Mouse (Mus musculus) liver, adult 2 months (tissue): Measurements from ENCODE around the gene Rnf224. TPM values are rescaled to one million over a fixed set of nuclear protein-coding genes. Genes with fewer than 3 reads are reported as not detected.
A peak's percentile ranks its signal among the peaks of the same experiment; 100 is the strongest.

ENCODE experiments used
- DNase-seq: peaks from one replicate; pipeline ENCODE4 v3.0.0-alpha.2; 2011; ENCODE audit warnings: low read depth, low spot score; ENCODE audit errors: extremely low read depth
- H3K27ac ChIP-seq: fragments of 200-500 bp; replicated peaks from 2 replicates; pipeline ENCODE4 v1.5.1; 2012; ENCODE audit warnings: low read depth, mild to moderate bottlenecking, control low read depth, inconsistent platforms, low read length; ENCODE audit not compliant: insufficient read depth
- H3K27me3 ChIP-seq: fragments of 200-500 bp; 2 replicates; pipeline ENCODE4 v1.6.1; 2012; ENCODE audit warnings: mild to moderate bottlenecking, moderate library complexity, low read length, inconsistent platforms; ENCODE audit not compliant: control insufficient read depth, insufficient read depth
- H3K36me3 ChIP-seq: fragments of 200-500 bp; 2 replicates; pipeline ENCODE4 v1.6.1; 2012; ENCODE audit warnings: low read length, inconsistent platforms; ENCODE audit not compliant: control insufficient read depth, insufficient read depth
- H3K4me1 ChIP-seq: fragments of 200-500 bp; 2 replicates; pipeline ENCODE4 v1.6.1; 2011; ENCODE audit warnings: low read length; ENCODE audit not compliant: control insufficient read depth, insufficient read depth
- H3K4me3 ChIP-seq: fragments of 200-500 bp; 2 replicates; pipeline ENCODE4 v1.5.1; 2011; ENCODE audit warnings: low read depth, mild to moderate bottlenecking, control low read depth, low read length, moderate library complexity; ENCODE audit not compliant: insufficient read depth
- H3K79me2 ChIP-seq: fragments of 200-500 bp; 2 replicates; pipeline ENCODE4 v1.6.1; 2012; ENCODE audit warnings: inconsistent platforms, mild to moderate bottlenecking, low read length, moderate library complexity; ENCODE audit not compliant: control insufficient read depth, insufficient read depth
- H3K9ac ChIP-seq: fragments of 200-500 bp; 2 replicates; pipeline ENCODE4 v1.6.1; 2012; ENCODE audit warnings: low read depth, mild to moderate bottlenecking, control low read depth, inconsistent platforms, low read length
- CTCF ChIP-seq: fragments of 200-500 bp; IDR thresholded peaks from 2 replicates; pipeline ENCODE4 v1.5.1; 2011; ENCODE audit warnings: low read depth, low read length, control low read depth
- POLR2A ChIP-seq: fragments of 200-500 bp; IDR thresholded peaks from 2 replicates; pipeline ENCODE4 v1.6.1; 2011; ENCODE audit warnings: low read length, control low read depth; ENCODE audit not compliant: insufficient read depth; ENCODE audit errors: extremely low read depth
- WGBS: fragments of 180-500 bp; shearing (Covaris S2); methylation state at CpG from one replicate; pipeline ENCODE4 v1.1.7; 2018; 5-methylcytosine and 5-hydroxymethylcytosine counted together
- polyA plus RNA-seq: library from polyadenylated mRNA; depleted of rRNA; stranded (reverse); fragments of >200 nt; gene quantifications from 2 replicates; pipeline ENCODE4 v1.2.3, GENCODE M21; 2012
- total RNA-seq: library from RNA; depleted of rRNA; stranded (reverse); fragments of >200 nt; gene quantifications from 2 replicates; pipeline ENCODE4 v1.2.3, GENCODE M21; 2014

Rnf224 gene
- total and polyA plus RNA-seq, 2 experiments = not detected

DNA sequence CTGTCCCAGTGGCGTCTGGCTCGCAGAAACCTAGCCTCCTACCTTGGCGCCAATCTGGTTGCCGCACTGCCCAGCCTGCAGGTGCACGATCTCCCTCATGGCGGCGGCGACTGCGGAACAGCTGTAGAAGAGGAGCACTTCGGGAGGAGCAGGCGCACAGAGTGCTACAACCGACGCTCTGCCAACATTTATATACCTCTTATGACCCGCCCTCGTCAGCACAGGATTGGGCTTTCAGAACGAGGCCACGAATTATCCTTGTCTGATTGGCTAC, 12.2 kb downstream of the Rnf224 start, which contains the start of gene Tubb4b:
Gene Tubb4b, minus strand, starts transcription at position 211 of the 274 bp plus-strand sequence.
- Histone ChIP-seq H3K79me2 (no peaks in the 10 kb centered on the region; the same call in 1 of the 2 replicates), H3K36me3 (no peaks in the 10 kb centered on the region; the same call in 1 of the 2 replicates), H3K4me3 (peak within 1 kb of the TSS; percentile 78), H3K27me3 (no peaks in the 10 kb centered on the region), H3K4me1 (no peaks in the 10 kb centered on the region), H3K9ac (peak within 1 kb of the TSS; percentile 89), H3K27ac (peak within 1 kb of the TSS; percentile 88)
- peak; percentile 34; the same call in 1 of the 2 replicates for TF ChIP-seq CTCF
- peak; percentile 99 for TF ChIP-seq POLR2A
- DNase-seq = no peak
- under 1% methylated on average over 17 of the region's 17 CpGs for WGBS

DNA sequence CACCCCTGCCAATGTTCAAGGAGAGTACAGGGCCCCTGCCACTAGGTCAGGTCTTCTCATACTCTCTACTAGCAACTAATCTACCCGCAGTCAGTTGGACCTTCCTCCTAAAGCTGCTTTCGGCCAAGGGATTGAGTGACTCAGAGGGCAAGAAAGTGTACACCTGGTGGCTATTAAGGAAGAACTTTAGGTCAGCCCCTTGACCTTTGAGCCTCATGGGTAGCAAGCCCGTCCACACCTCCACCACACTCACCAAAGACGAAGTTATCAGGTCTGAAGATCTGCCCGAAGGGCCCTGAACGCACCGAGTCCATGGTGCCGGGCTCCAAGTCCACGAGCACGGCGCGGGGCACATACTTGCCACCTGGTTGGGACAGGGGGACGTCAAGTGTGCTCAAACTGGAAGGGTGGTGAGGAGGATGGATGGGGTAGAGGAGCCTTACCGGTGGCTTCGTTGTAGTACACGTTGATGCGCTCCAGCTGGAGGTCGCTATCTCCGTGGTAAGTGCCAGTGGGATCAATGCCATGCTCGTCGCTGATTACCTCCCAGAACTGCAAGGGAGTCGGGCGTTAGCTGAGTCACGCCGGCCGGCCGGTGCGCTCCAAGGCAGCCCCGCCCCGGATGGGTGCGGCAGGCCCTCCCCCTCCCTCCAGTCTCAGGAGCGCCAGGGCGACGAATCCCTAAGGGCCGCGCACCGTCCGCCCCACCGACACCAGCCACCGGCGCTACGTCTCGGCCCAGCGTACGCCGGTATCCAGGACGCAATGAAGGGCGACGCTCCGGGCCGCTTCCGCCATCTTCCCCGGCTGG, 12.7 kb downstream of the Rnf224 start:
- Histone ChIP-seq H3K9ac (peak overlapping the region; percentile 89), H3K4me1 (no peaks in the 10 kb centered on the region), H3K27ac (peak overlapping the region; percentile 83), H3K4me3 (peak overlapping the region; percentile 78), H3K27me3 (no peaks in the 10 kb centered on the region), H3K79me2 (no peaks in the 10 kb centered on the region; the same call in 1 of the 2 replicates), H3K36me3 (no peaks in the 10 kb centered on the region; the same call in 1 of the 2 replicates)
- WGBS = under 1% methylated on average over 51 of the region's 53 CpGs
- DNase-seq = peak; percentile 67
- TF ChIP-seq POLR2A = no peak
- no peak for TF ChIP-seq CTCF

GRCm38 (mm10) chr2:25221331-25221772, 15.2 kb downstream of the Rnf224 start:
- TF ChIP-seq POLR2A = no peak
- H3K79me2 ChIP-seq = no peaks in the 10 kb centered on the region; the same call in 1 of the 2 replicates
- H3K4me1 ChIP-seq = no peaks in the 10 kb centered on the region
- H3K36me3 ChIP-seq = no peaks in the 10 kb centered on the region; the same call in 1 of the 2 replicates
- H3K4me3 ChIP-seq = no peak overlapping the region
- H3K9ac ChIP-seq = no peak overlapping the region
- no peak for DNase-seq
- no peak overlapping the region for H3K27ac ChIP-seq
- no peaks in the 10 kb centered on the region for H3K27me3 ChIP-seq
- WGBS = 78% methylated on average over 5 of the region's 5 CpGs

DNA sequence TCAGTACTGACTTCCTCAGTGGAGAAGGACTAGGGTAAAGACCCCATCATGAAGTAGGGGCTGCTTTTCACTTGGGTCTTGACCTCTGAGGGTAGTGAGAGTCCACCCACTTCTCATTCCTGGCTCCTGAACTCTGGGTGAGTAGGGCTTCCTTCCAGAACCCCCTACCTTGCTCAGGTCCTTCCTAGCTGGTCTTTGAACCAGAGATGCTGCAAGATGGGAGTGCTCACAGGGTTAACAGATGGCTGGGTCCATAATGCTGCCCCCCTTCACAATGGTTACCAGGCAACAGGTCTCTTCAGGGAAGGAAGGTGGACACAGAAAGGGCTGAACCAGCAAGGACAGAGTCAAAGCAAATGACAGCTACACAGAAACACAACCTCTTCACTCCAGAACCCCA, 18.1 kb downstream of the Rnf224 start, which contains the start of gene Fam166a:
Gene Fam166a, plus strand, starts transcription at position 301 of the 400 bp plus-strand sequence.
- H3K9ac ChIP-seq = no peak within 1 kb of the TSS
- TF ChIP-seq CTCF (no peak), POLR2A (no peak)
- no peak within 1 kb of the TSS for H3K27ac ChIP-seq
- no peaks in the 10 kb centered on the region for H3K79me2 ChIP-seq
- no peaks in the 10 kb centered on the region for H3K4me1 ChIP-seq
- H3K4me3 ChIP-seq = no peak within 1 kb of the TSS
- no peak for DNase-seq
- H3K27me3 ChIP-seq = no peaks in the 10 kb centered on the region
- H3K36me3 ChIP-seq = no peaks in the 10 kb centered on the region; the same call in 1 of the 2 replicates

- TF ChIP-seq POLR2A (no peak), CTCF (no peak)
Observed at GRCm38 (mm10) chr2:25217666-25218065, 18.9 kb downstream of the Rnf224 start.

GRCm38 (mm10) chr2:25214444-25214843, 22.1 kb downstream of the Rnf224 start, which contains the start of gene Stpg3:
TSS of gene Stpg3 (minus strand) at chr2:25214637.
- Histone ChIP-seq H3K79me2 (peaks cover 16% of the 10 kb centered on the region; the same call in 1 of the 2 replicates), H3K9ac (no peak within 1 kb of the TSS), H3K27ac (no peak within 1 kb of the TSS), H3K27me3 (no peaks in the 10 kb centered on the region), H3K36me3 (no peaks in the 10 kb centered on the region), H3K4me1 (peaks cover 10% of the 10 kb centered on the region), H3K4me3 (no peak within 1 kb of the TSS)
- WGBS = 66% methylated on average over 3 of the region's 3 CpGs
- no peak for TF ChIP-seq CTCF
- no peak for TF ChIP-seq POLR2A
- no peak for DNase-seq

More at GRCm38 (mm10) chr2:25217666-25218065, 18.9 kb downstream of the Rnf224 start:
- DNase-seq = no peak
- Histone ChIP-seq H3K27me3 (no peaks in the 10 kb centered on the region), H3K36me3 (no peaks in the 10 kb centered on the region; the same call in 1 of the 2 replicates), H3K4me3 (no peak overlapping the region), H3K79me2 (no peaks in the 10 kb centered on the region), H3K27ac (no peak overlapping the region), H3K4me1 (no peaks in the 10 kb centered on the region), H3K9ac (no peak overlapping the region)
- WGBS = 70% methylated on average over 2 of the region's 2 CpGs
